Mouse (Mus musculus): ENCODE measurements around the gene Ltbp4. TPM values are rescaled to one million over a fixed set of nuclear protein-coding genes. Genes with fewer than 3 reads are reported as not detected.

Ltbp4 gene
- polyA plus RNA-seq, 1 experiment = 164 TPM

GRCm38 (mm10) chr7:27324928-27325327, 12.6 kb downstream of the Ltbp4 start:
- Histone ChIP-seq H3K27ac (ENCODE audit: insufficient read depth, low read length) (no peak overlapping the region), H3K4me3 (ENCODE audit: extremely low read depth, insufficient read depth, insufficient read length) (no peak overlapping the region), H3K27me3 (ENCODE audit: control insufficient read depth, insufficient read depth, low read length) (no peaks in the 10 kb centered on the region), H3K4me1 (ENCODE audit: control insufficient read depth, insufficient read depth, insufficient read length) (peaks cover 13% of the 10 kb centered on the region), H3K36me3 (ENCODE audit: control insufficient read depth, insufficient read depth, low read length) (no peaks in the 10 kb centered on the region)
- no peak for DNase-seq (ENCODE audit: low read depth in 1 of 2, low spot score in 2 of 2)
- 66% methylated on average over 18 of the region's 20 CpGs for WGBS
- TF ChIP-seq CTCF (IDR thresholded peaks at IDR 0.05; ENCODE audit: extremely low read depth, insufficient read depth, insufficient read length, insufficient replicate concordance) (no peak), POLR2A (IDR thresholded peaks at IDR 0.05; ENCODE audit: low read depth, low read length) (no peak)

DNA sequence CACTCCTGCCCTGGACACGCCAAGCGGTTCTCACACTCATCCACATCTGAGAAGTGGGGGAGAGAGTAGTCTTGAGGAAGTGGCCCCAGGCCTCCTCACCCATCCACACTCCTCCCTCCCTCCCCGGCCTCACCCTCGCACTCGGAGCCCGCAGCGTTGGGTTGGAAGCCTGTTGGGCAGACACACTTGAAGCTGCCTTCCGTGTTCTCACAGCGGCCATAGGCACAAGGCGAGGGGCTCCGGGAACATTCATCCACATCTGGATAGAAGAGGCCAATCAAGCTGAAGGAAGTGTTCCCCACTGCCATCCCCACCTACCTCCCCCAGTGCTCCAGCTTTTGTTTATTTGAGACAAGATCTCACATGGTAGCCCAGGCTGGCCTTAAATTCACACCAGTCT, 13.3 kb downstream of the Ltbp4 start:
- peaks cover 8% of the 10 kb centered on the region; the same call in 1 of the 2 replicates for H3K4me1 ChIP-seq (ENCODE audit: control insufficient read depth, insufficient read depth, insufficient read length)
- no peak overlapping the region for H3K4me3 ChIP-seq (ENCODE audit: extremely low read depth, insufficient read depth, insufficient read length)
- no peaks in the 10 kb centered on the region for H3K27me3 ChIP-seq (ENCODE audit: control insufficient read depth, insufficient read depth, low read length)
- H3K36me3 ChIP-seq (ENCODE audit: control insufficient read depth, insufficient read depth, low read length) = no peaks in the 10 kb centered on the region
- TF ChIP-seq POLR2A (IDR thresholded peaks at IDR 0.05; ENCODE audit: low read depth, low read length) (no peak), CTCF (IDR thresholded peaks at IDR 0.05; ENCODE audit: extremely low read depth, insufficient read depth, insufficient read length, insufficient replicate concordance) (no peak)
- no peak for DNase-seq (ENCODE audit: low read depth in 1 of 2, low spot score in 2 of 2)
- 97% methylated on average over 11 of the region's 11 CpGs for WGBS
- no peak overlapping the region for H3K27ac ChIP-seq (ENCODE audit: insufficient read depth, low read length)

GRCm38 (mm10) chr7:27323001-27323400, 14.5 kb downstream of the Ltbp4 start:
- Histone ChIP-seq H3K27ac (ENCODE audit: insufficient read depth, low read length) (no peak overlapping the region), H3K36me3 (ENCODE audit: control insufficient read depth, insufficient read depth, low read length) (no peaks in the 10 kb centered on the region), H3K4me3 (ENCODE audit: extremely low read depth, insufficient read depth, insufficient read length) (no peak overlapping the region), H3K4me1 (ENCODE audit: control insufficient read depth, insufficient read depth, insufficient read length) (peaks cover 3% of the 10 kb centered on the region; the same call in 1 of the 2 replicates), H3K27me3 (ENCODE audit: control insufficient read depth, insufficient read depth, low read length) (no peaks in the 10 kb centered on the region)
- WGBS = 93% methylated on average over 5 of the region's 5 CpGs
- DNase-seq (ENCODE audit: low read depth in 1 of 2, low spot score in 2 of 2) = no peak
- TF ChIP-seq POLR2A (IDR thresholded peaks at IDR 0.05; ENCODE audit: low read depth, low read length) = no peak
- no peak for TF ChIP-seq CTCF (IDR thresholded peaks at IDR 0.05; ENCODE audit: extremely low read depth, insufficient read depth, insufficient read length, insufficient replicate concordance)

- H3K4me1 ChIP-seq (ENCODE audit: control insufficient read depth, insufficient read depth, insufficient read length) = peaks cover 3% of the 10 kb centered on the region; the same call in 1 of the 2 replicates
- no peak for DNase-seq (ENCODE audit: low read depth in 1 of 2, low spot score in 2 of 2)
- H3K36me3 ChIP-seq (ENCODE audit: control insufficient read depth, insufficient read depth, low read length) = no peaks in the 10 kb centered on the region
- no peak overlapping the region for H3K27ac ChIP-seq (ENCODE audit: insufficient read depth, low read length)
- 43% methylated on average over 13 of the region's 13 CpGs for WGBS
- H3K27me3 ChIP-seq (ENCODE audit: control insufficient read depth, insufficient read depth, low read length) = no peaks in the 10 kb centered on the region
- no peak for TF ChIP-seq POLR2A (IDR thresholded peaks at IDR 0.05; ENCODE audit: low read depth, low read length)
- TF ChIP-seq CTCF (IDR thresholded peaks at IDR 0.05; ENCODE audit: extremely low read depth, insufficient read depth, insufficient read length, insufficient replicate concordance) = no peak
- no peak overlapping the region for H3K4me3 ChIP-seq (ENCODE audit: extremely low read depth, insufficient read depth, insufficient read length)
Measured at GRCm38 (mm10) chr7:27322291-27322690, 15.2 kb downstream of the Ltbp4 start.

GRCm38 (mm10) chr7:27319411-27319810, 18.1 kb downstream of the Ltbp4 start:
- WGBS = 89% methylated on average over 22 of the region's 22 CpGs
- H3K4me3 ChIP-seq (ENCODE audit: extremely low read depth, insufficient read depth, insufficient read length) = no peak overlapping the region
- H3K36me3 ChIP-seq (ENCODE audit: control insufficient read depth, insufficient read depth, low read length) = no peaks in the 10 kb centered on the region
- no peaks in the 10 kb centered on the region for H3K27me3 ChIP-seq (ENCODE audit: control insufficient read depth, insufficient read depth, low read length)
- TF ChIP-seq CTCF (IDR thresholded peaks at IDR 0.05; ENCODE audit: extremely low read depth, insufficient read depth, insufficient read length, insufficient replicate concordance) = no peak
- TF ChIP-seq POLR2A (IDR thresholded peaks at IDR 0.05; ENCODE audit: low read depth, low read length) = no peak
- no peak for DNase-seq (ENCODE audit: low read depth in 1 of 2, low spot score in 2 of 2)
- no peak overlapping the region for H3K27ac ChIP-seq (ENCODE audit: insufficient read depth, low read length)
- no peaks in the 10 kb centered on the region for H3K4me1 ChIP-seq (ENCODE audit: control insufficient read depth, insufficient read depth, insufficient read length)

GRCm38 (mm10) chr7:27315958-27316357, 21.5 kb downstream of the Ltbp4 start:
- Histone ChIP-seq H3K4me3 (ENCODE audit: extremely low read depth, insufficient read depth, insufficient read length) (no peak overlapping the region), H3K4me1 (ENCODE audit: control insufficient read depth, insufficient read depth, insufficient read length) (no peaks in the 10 kb centered on the region), H3K27me3 (ENCODE audit: control insufficient read depth, insufficient read depth, low read length) (no peaks in the 10 kb centered on the region), H3K27ac (ENCODE audit: insufficient read depth, low read length) (no peak overlapping the region), H3K36me3 (ENCODE audit: control insufficient read depth, insufficient read depth, low read length) (no peaks in the 10 kb centered on the region)
- no peak for TF ChIP-seq POLR2A (IDR thresholded peaks at IDR 0.05; ENCODE audit: low read depth, low read length)
- TF ChIP-seq CTCF (IDR thresholded peaks at IDR 0.05; ENCODE audit: extremely low read depth, insufficient read depth, insufficient read length, insufficient replicate concordance) = no peak
- 53% methylated on average over 7 of the region's 7 CpGs for whole genome bisulfite sequencing
- no peak for DNase-seq (ENCODE audit: low read depth in 1 of 2, low spot score in 2 of 2)

- DNase-seq (ENCODE audit: low read depth in 1 of 2, low spot score in 2 of 2) = no peak
- 89% methylated on average over 3 of the region's 3 CpGs for WGBS
- H3K36me3 ChIP-seq (ENCODE audit: control insufficient read depth, insufficient read depth, low read length) = no peaks in the 10 kb centered on the region
- H3K27ac ChIP-seq (ENCODE audit: insufficient read depth, low read length) = no peak overlapping the region
- no peak for TF ChIP-seq CTCF (IDR thresholded peaks at IDR 0.05; ENCODE audit: extremely low read depth, insufficient read depth, insufficient read length, insufficient replicate concordance)
- no peak for TF ChIP-seq POLR2A (IDR thresholded peaks at IDR 0.05; ENCODE audit: low read depth, low read length)
- no peak overlapping the region for H3K4me3 ChIP-seq (ENCODE audit: extremely low read depth, insufficient read depth, insufficient read length)
- no peaks in the 10 kb centered on the region for H3K27me3 ChIP-seq (ENCODE audit: control insufficient read depth, insufficient read depth, low read length)
- H3K4me1 ChIP-seq (ENCODE audit: control insufficient read depth, insufficient read depth, insufficient read length) = no peaks in the 10 kb centered on the region
Measured at GRCm38 (mm10) chr7:27314393-27314792, 23.1 kb downstream of the Ltbp4 start.

Data from spleen, adult 2 months (tissue).